Mouse (Mus musculus) myocyte (in vitro differentiated cells): ENCODE data around the gene Prkcz. TPM values are rescaled to one million over a fixed set of nuclear protein-coding genes. Genes with fewer than 3 reads are reported as not detected.

Source experiments
- H3K27me3 ChIP-seq: one replicate; pipeline ENCODE4 v1.6.1; 2011; ENCODE audit not compliant: control insufficient read depth, insufficient read depth, insufficient read length
- H3K36me3 ChIP-seq: one replicate; pipeline ENCODE4 v1.6.1; 2011; ENCODE audit not compliant: control insufficient read depth, insufficient read depth
- H3K4me2 ChIP-seq: one replicate; pipeline ENCODE4 v1.6.1; 2011; ENCODE audit warnings: low read depth, control low read depth
- H3K4me3 ChIP-seq: one replicate; pipeline ENCODE4 v1.5.1; 2011; ENCODE audit warnings: mild to moderate bottlenecking, control low read depth, moderate library complexity
- H3K79me2 ChIP-seq: one replicate; pipeline ENCODE4 v1.6.1; 2011; ENCODE audit not compliant: control insufficient read depth, insufficient read depth
- H3ac ChIP-seq: one replicate; pipeline ENCODE4 v1.6.1; 2011; ENCODE audit not compliant: control insufficient read depth, insufficient read length
- CEBPB ChIP-seq: IDR thresholded peaks from 2 replicates; pipeline ENCODE4 v1.6.1; 2011; ENCODE audit warnings: mild to moderate bottlenecking, moderate library complexity; ENCODE audit not compliant: poor library complexity, insufficient read depth, severe bottlenecking
- E2F4 ChIP-seq: IDR thresholded peaks from one replicate; pipeline ENCODE4 v1.6.1; 2011; ENCODE audit warnings: mild to moderate bottlenecking, control low read depth, moderate library complexity; ENCODE audit not compliant: insufficient read depth
- MAX ChIP-seq: IDR thresholded peaks from one replicate; pipeline ENCODE4 v1.6.1; 2011; ENCODE audit warnings: low read depth, mild to moderate bottlenecking, control low read depth
- MYOD1 ChIP-seq, 3 experiments: IDR thresholded peaks; one replicate each; pipeline ENCODE4 v1.6.1; 2011; ENCODE audit warnings: control low read depth in 2 of 3, low read depth in 2 of 3, mild to moderate bottlenecking in 2 of 3, moderate library complexity in 1 of 3; ENCODE audit not compliant: insufficient read length in 2 of 3, control insufficient read depth in 1 of 3
- MYOG ChIP-seq, 3 experiments: IDR thresholded peaks; one replicate each; pipeline ENCODE4 v1.6.1; 2011; ENCODE audit warnings: control low read depth in 2 of 3, low read depth in 2 of 3, mild to moderate bottlenecking in 2 of 3; ENCODE audit not compliant: insufficient read length in 2 of 3, control insufficient read depth in 1 of 3, insufficient read depth in 1 of 3
- POLR2A ChIP-seq: IDR thresholded peaks from one replicate; pipeline ENCODE4 v1.6.1; 2011; ENCODE audit warnings: low read depth, mild to moderate bottlenecking, control low read depth, moderate library complexity; ENCODE audit not compliant: insufficient read length
- POLR2AphosphoS2 ChIP-seq: IDR thresholded peaks from one replicate; pipeline ENCODE4 v1.6.1; 2011; ENCODE audit warnings: low read depth, control low read depth; ENCODE audit not compliant: insufficient read length
- REST ChIP-seq: IDR thresholded peaks from one replicate; pipeline ENCODE4 v1.6.1; 2011; ENCODE audit warnings: mild to moderate bottlenecking, control low read depth, moderate library complexity; ENCODE audit not compliant: insufficient read depth, insufficient read length
- SRF ChIP-seq: IDR thresholded peaks from one replicate; pipeline ENCODE4 v1.6.1; 2011; ENCODE audit warnings: low read depth; ENCODE audit not compliant: control insufficient read depth, insufficient read length
- TCF12 ChIP-seq: IDR thresholded peaks from one replicate; pipeline ENCODE4 v1.6.1; 2011; ENCODE audit warnings: mild to moderate bottlenecking, control low read depth; ENCODE audit not compliant: poor library complexity, insufficient read depth, severe bottlenecking
- TCF3 ChIP-seq: IDR thresholded peaks from one replicate; pipeline ENCODE4 v1.6.1; 2011; ENCODE audit warnings: low read depth, control low read depth; ENCODE audit not compliant: insufficient read length
- USF1 ChIP-seq: IDR thresholded peaks from one replicate; pipeline ENCODE4 v1.6.1; 2011; ENCODE audit warnings: low read depth, mild to moderate bottlenecking, control low read depth, moderate library complexity
- polyA plus RNA-seq: library from polyadenylated mRNA; unstranded; fragments of >200 nt; fragmentation: generic; extraction: Trizol; gene quantifications from one replicate; pipeline ENCODE4 v1.2.1, GENCODE M21; 2012; ENCODE audit warnings: missing spikeins

Prkcz gene
- polyA plus RNA-seq, result 0.36 TPM

DNA sequence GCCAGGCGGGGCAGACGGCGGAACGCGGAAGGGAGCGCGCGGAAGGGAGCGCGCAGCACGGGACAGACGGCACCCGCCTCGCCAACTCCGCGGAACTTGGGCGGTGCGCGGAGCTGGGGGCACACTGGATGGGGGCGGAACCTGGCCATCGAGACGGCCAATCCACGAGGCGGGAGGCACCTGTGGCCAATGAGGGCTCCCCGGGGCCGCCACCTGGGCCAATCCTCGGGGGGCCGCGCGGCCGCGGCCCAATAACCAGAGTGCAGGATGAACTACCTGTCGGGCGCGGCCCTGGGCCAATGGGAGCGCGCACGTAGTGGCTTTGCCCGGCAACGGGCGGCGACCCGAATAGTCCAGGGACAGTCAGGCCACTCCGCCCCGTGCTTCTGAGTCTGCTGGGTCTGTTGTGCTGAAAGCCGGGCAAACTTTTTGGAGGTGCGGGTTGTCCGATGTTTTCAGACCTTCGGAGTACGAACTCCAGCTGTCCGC lies at the start of gene Prkcz:
Gene Prkcz (minus strand): TSS at position 59 of the 489 bp plus-strand sequence.
- no peak within 1 kb of the TSS for H3ac ChIP-seq
- peaks cover 92% of the 10 kb centered on the region for H3K27me3 ChIP-seq
- no peak for TF ChIP-seq POLR2A
- no peak for TF ChIP-seq POLR2AphosphoS2
- TF ChIP-seq REST, result no peak
- TF ChIP-seq SRF, result no peak
- TF ChIP-seq CEBPB, result no peak
- TF ChIP-seq MAX, result no peak
- TF ChIP-seq USF1, result no peak
- TF ChIP-seq TCF3, result no peak
- TF ChIP-seq TCF12, result no peak
- no peak for TF ChIP-seq E2F4
- no peak for TF ChIP-seq MYOG (IDR thresholded peaks at IDR 0.05; ENCODE audit: control insufficient read depth in 1 of 3, insufficient read depth in 1 of 3, insufficient read length in 2 of 3, low read depth in 2 of 3)
- no peak for TF ChIP-seq MYOD1 (IDR thresholded peaks at IDR 0.05; ENCODE audit: control insufficient read depth in 1 of 3, insufficient read length in 2 of 3, low read depth in 2 of 3)
- no peaks in the 10 kb centered on the region for H3K36me3 ChIP-seq
- H3K4me2 ChIP-seq, result no peak within 1 kb of the TSS
- no peaks in the 10 kb centered on the region for H3K79me2 ChIP-seq
- H3K4me3 ChIP-seq, result no peak within 1 kb of the TSS

- Histone ChIP-seq H3K36me3 (no peaks in the 10 kb centered on the region), H3K27me3 (peaks cover 17% of the 10 kb centered on the region), H3K79me2 (no peaks in the 10 kb centered on the region), H3K4me3 (peak within 1 kb of the TSS; percentile 3), H3K4me2 (peak within 1 kb of the TSS; percentile 72), H3ac (no peak within 1 kb of the TSS)
- TF ChIP-seq MYOG (IDR thresholded peaks at IDR 0.05; ENCODE audit: control insufficient read depth in 1 of 3, insufficient read depth in 1 of 3, insufficient read length in 2 of 3, low read depth in 2 of 3) (no peak), USF1 (peak; percentile 71)
These were observed 48.1 kb upstream of the Prkcz start, which contains the start of gene Cfap74 for GRCm38 (mm10) chr4:155409058-155409776. TSS of gene Cfap74 (plus strand) at chr4:155409190.

GRCm38 (mm10) chr4:155408695-155409057 lies 47.5 kb upstream of the Prkcz start:
- H3ac ChIP-seq, result no peak overlapping the region
- H3K79me2 ChIP-seq, result no peaks in the 10 kb centered on the region

DNA sequence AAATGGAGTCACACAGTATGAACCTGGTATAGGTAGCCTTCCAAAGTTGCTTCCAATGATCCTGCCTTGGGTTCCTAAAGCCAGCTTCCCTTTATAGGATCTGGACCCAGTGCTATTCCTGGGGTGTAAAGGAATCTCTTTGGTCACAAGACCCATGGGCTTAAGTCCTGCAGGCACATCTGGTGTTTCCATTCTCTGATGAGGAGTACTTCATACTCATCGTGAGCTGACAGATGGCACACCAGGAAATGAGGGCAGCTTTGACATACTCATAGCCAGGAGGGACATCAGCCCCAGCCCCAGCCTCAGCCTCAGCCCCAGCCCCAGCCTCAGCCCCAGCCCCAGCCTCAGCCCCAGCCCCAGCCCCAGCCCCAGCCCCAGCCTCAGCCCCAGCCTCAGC lies 41.3 kb upstream of the Prkcz start:
- TF ChIP-seq TCF12 (no peak), REST (no peak), USF1 (no peak), MYOD1 (IDR thresholded peaks at IDR 0.05; ENCODE audit: control insufficient read depth in 1 of 3, insufficient read length in 2 of 3, low read depth in 2 of 3) (no peak), POLR2AphosphoS2 (no peak), SRF (no peak), TCF3 (no peak), E2F4 (no peak), MAX (no peak), MYOG (IDR thresholded peaks at IDR 0.05; ENCODE audit: control insufficient read depth in 1 of 3, insufficient read depth in 1 of 3, insufficient read length in 2 of 3, low read depth in 2 of 3) (no peak), POLR2A (no peak), CEBPB (no peak)
- Histone ChIP-seq H3K27me3 (peaks cover 39% of the 10 kb centered on the region), H3K36me3 (no peaks in the 10 kb centered on the region), H3K4me2 (no peak overlapping the region), H3K79me2 (no peaks in the 10 kb centered on the region), H3ac (no peak overlapping the region), H3K4me3 (no peak overlapping the region)

More at GRCm38 (mm10) chr4:155408695-155409057, 47.5 kb upstream of the Prkcz start:
- H3K4me3 ChIP-seq, result peak overlapping the region; percentile 3
- peak overlapping the region; percentile 72 for H3K4me2 ChIP-seq
- peaks cover 17% of the 10 kb centered on the region for H3K27me3 ChIP-seq
- H3K36me3 ChIP-seq, result no peaks in the 10 kb centered on the region
- no peak for TF ChIP-seq REST
- no peak for TF ChIP-seq CEBPB
- no peak for TF ChIP-seq TCF12
- TF ChIP-seq MYOG (IDR thresholded peaks at IDR 0.05; ENCODE audit: control insufficient read depth in 1 of 3, insufficient read depth in 1 of 3, insufficient read length in 2 of 3, low read depth in 2 of 3), result no peak
- TF ChIP-seq E2F4, result no peak
- no peak for TF ChIP-seq POLR2A
- no peak for TF ChIP-seq POLR2AphosphoS2
- TF ChIP-seq MYOD1 (IDR thresholded peaks at IDR 0.05; ENCODE audit: control insufficient read depth in 1 of 3, insufficient read length in 2 of 3, low read depth in 2 of 3), result no peak
- no peak for TF ChIP-seq TCF3

DNA sequence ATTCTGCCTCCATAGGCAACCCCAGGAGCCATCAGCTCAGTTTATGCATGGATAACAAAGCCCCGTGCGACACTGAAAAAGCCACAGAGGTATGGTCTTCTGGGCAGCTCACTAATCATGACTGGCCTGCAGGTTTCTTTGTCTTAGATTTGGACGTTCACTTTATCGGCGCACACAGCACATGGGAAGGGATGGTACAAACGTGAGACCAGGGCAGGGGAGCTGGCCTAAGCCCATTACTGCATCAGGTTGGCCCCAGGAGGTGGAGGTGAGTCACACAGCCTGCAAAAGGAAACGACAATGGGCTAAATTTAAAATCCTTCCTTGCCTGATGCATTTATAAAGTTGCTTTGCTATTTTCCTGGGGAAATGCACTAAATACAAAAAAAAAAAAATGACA lies 40.0 kb upstream of the Prkcz start:
- H3ac ChIP-seq, result no peak overlapping the region
- TF ChIP-seq E2F4, result no peak
- no peak for TF ChIP-seq POLR2A
- TF ChIP-seq MAX, result no peak
- no peak for TF ChIP-seq CEBPB
- TF ChIP-seq TCF12, result no peak
- H3K36me3 ChIP-seq, result no peaks in the 10 kb centered on the region
- H3K79me2 ChIP-seq, result no peaks in the 10 kb centered on the region
- H3K27me3 ChIP-seq, result peaks cover 32% of the 10 kb centered on the region
- no peak overlapping the region for H3K4me2 ChIP-seq
- H3K4me3 ChIP-seq, result no peak overlapping the region
